In the genomic region with DNA sequence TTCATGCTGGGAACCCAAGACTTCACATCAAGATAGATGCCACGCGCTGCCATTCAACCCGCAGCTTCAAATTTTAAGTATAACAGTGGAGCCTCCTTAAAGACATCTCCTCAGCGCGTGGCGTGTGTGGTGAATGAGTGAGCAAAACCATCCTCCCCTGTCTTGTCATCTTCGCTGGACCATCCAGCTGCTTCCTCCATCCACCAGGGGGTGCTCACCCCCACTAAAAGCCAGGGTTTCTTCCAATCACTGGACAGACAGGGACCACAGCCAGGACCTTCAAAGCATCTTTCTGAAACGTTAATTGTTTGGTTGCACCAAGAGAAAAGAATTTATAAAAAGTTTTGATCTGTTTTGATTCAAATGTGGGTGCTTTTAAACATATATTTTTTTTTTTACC, we compare ENCODE assay signal across 9 mouse cellular contexts.
A peak's percentile ranks its signal among the peaks of the same experiment; 100 is the strongest.
DNase-seq lines count a peak whose midpoint lies in the region; ATAC-seq and TF ChIP-seq lines count a peak whose summit lies in the region.
"Had no signal": no experiment of that assay in that cellular context is flagged by ENCODE, and none has a peak within 500 bp of the region (broad histone marks: within the 10 kb centered on the region; RNA-seq: fewer than 3 reads in every experiment).

No protein-coding gene starts in this region.

- H3K4me3 ChIP-seq in thymus, adult 2 months (ENCODE audit: control insufficient read depth, insufficient read depth, low read length) = no peak overlapping the region
- no peak overlapping the region for H3K4me3 ChIP-seq in stomach, postnatal 0 days (ENCODE audit: low read depth, low read length)
- H3K4me3 ChIP-seq: embryonic facial prominence, embryonic 15.5 days had no signal

- no peaks in the 10 kb centered on the region for H3K27me3 ChIP-seq in thymus, adult 2 months (ENCODE audit: control insufficient read depth, insufficient read depth, low read length)
- H3K27me3 ChIP-seq in stomach, postnatal 0 days (ENCODE audit: control insufficient read depth, insufficient read depth, low read length) = no peaks in the 10 kb centered on the region
- H3K27me3 ChIP-seq: embryonic facial prominence, embryonic 15.5 days had no signal

- H3K36me3 ChIP-seq in thymus, adult 2 months (ENCODE audit: control insufficient read depth, insufficient read depth, low read length) = no peaks in the 10 kb centered on the region
- H3K36me3 ChIP-seq in stomach, postnatal 0 days (ENCODE audit: control insufficient read depth, insufficient read depth, low read length) = no peaks in the 10 kb centered on the region
- H3K36me3 ChIP-seq: embryonic facial prominence, embryonic 15.5 days had no signal

- no peak for TF ChIP-seq CTCF in thymus, adult 2 months (IDR thresholded peaks at IDR 0.05; ENCODE audit: borderline replicate concordance, control insufficient read depth, extremely low read depth, insufficient read depth, low read length, poor library complexity)
- TF ChIP-seq CTCF in stomach, postnatal 0 days (IDR thresholded peaks at IDR 0.05; ENCODE audit: low read depth) = peak; percentile 87

- no peaks in the 10 kb centered on the region for H3K4me1 ChIP-seq in thymus, adult 2 months (replicated peaks; ENCODE audit: control insufficient read depth, insufficient read depth, low read length)
- no peaks in the 10 kb centered on the region for H3K4me1 ChIP-seq in stomach, postnatal 0 days (replicated peaks; ENCODE audit: control insufficient read depth, insufficient read depth)

- no peak overlapping the region for H3K9ac ChIP-seq in stomach, postnatal 0 days (ENCODE audit: low read length)
- H3K9ac ChIP-seq: embryonic facial prominence, embryonic 15.5 days had no signal

- ATAC-seq in stomach, postnatal 0 days (ENCODE audit: low FRiP score, low TSS enrichment) = no peak

- TF ChIP-seq EP300 in stomach, postnatal 0 days (optimal IDR thresholded peaks at IDR 0.05) = no peak

- H3K9me3 ChIP-seq in stomach, postnatal 0 days (ENCODE audit: control insufficient read depth, low read length) = no peaks in the 10 kb centered on the region
- H3K9me3 ChIP-seq: embryonic facial prominence, embryonic 15.5 days had no signal

- no peak overlapping the region for H3K4me2 ChIP-seq in stomach, postnatal 0 days (replicated peaks; ENCODE audit: low read depth)
- H3K4me2 ChIP-seq: embryonic facial prominence, embryonic 15.5 days had no signal

- WGBS in thymus, adult 2 months = 40% methylated on average over 8 of the region's 8 CpGs
- WGBS in stomach, postnatal 0 days = 41% methylated on average over 8 of the region's 8 CpGs

- no peak for TF ChIP-seq POLR2A in thymus, adult 2 months (IDR thresholded peaks at IDR 0.05; ENCODE audit: control insufficient read depth, extremely low read depth, insufficient read depth, low read length, poor library complexity)

- H3K27ac ChIP-seq in thymus, adult 2 months (ENCODE audit: control insufficient read depth, insufficient read depth, low read length) = no peak overlapping the region
- no peak overlapping the region for H3K27ac ChIP-seq in stomach, postnatal 0 days (replicated peaks)
- H3K27ac ChIP-seq: embryonic facial prominence, embryonic 15.5 days had no signal

- DNase-seq in thymus, postnatal 4 days = peak; percentile 18
- no peak for DNase-seq in thymus, adult 2 months
- peak; percentile 88 to 89 for DNase-seq in cerebellum, postnatal 10 days
- peak; percentile 54 to 72 for DNase-seq in frontal cortex, postnatal 36 days (ENCODE audit: low spot score in 2 of 2)
- peak; percentile 29 to 56 for DNase-seq in layer of hippocampus, adult 8-10 months (ENCODE audit: low spot score in 2 of 2)
- DNase-seq in lung, postnatal 36 days = peak; percentile 66
- peak; percentile 57 for DNase-seq in stomach, postnatal 0 days (ENCODE audit: low spot score)
- DNase-seq in T-cell, adult 2 months (ENCODE audit: low spot score) = no peak

Comparison
In these comparisons a context has a peak if more than half of its experiments do, and no peak if none do; other contexts are left out.
1. DNase-seq: peak in thymus, postnatal 4 days (single experiment), cerebellum, postnatal 10 days (2 of 2), frontal cortex, postnatal 36 days (2 of 2), layer of hippocampus, adult 8-10 months (2 of 2), lung, postnatal 36 days (single experiment) and stomach, postnatal 0 days (single experiment); none in thymus, adult 2 months (single experiment) and T-cell, adult 2 months (single experiment).